Mouse (Mus musculus) adrenal gland, postnatal 36 days (tissue): ENCODE results near the gene Ifi208. TPM values are rescaled to one million over a fixed set of nuclear protein-coding genes. Genes with fewer than 3 reads are reported as not detected.
"Not testable (repeated sequence)": the region's sequence is repeated elsewhere in the genome, so short reads cannot be mapped to it uniquely, and the experiment has no call there.

Experiments used
- DNase-seq, 2 experiments: peaks; one replicate each; pipeline ENCODE4 v3.0.0; 2021; ENCODE audit warnings: mixed read lengths in 1 of 2
- long read RNA-seq, 2 experiments: library from polyadenylated mRNA; stranded (forward); transcript quantifications; one replicate each; pipeline ENCODE4 v2.0.0; 2021; ENCODE audit warnings: borderline sequencing depth in 2 of 2
- microRNA-seq: library from miRNA; unstranded; fragments of <30 nt; microRNA quantifications from one replicate; pipeline ENCODE4 v1.2.0, GENCODE M21; 2021
- total RNA-seq, 2 experiments: library from RNA; stranded (reverse); gene quantifications; 2 replicates each; pipeline ENCODE4 v1.2.3; 2021

Gene Ifi208
- 1 to 10 TPM; 1.1 to 2.1 TPM for total RNA-seq
- long read RNA-seq, experiment 1: 0 reads
- long read RNA-seq, experiment 2: 0 reads

DNA sequence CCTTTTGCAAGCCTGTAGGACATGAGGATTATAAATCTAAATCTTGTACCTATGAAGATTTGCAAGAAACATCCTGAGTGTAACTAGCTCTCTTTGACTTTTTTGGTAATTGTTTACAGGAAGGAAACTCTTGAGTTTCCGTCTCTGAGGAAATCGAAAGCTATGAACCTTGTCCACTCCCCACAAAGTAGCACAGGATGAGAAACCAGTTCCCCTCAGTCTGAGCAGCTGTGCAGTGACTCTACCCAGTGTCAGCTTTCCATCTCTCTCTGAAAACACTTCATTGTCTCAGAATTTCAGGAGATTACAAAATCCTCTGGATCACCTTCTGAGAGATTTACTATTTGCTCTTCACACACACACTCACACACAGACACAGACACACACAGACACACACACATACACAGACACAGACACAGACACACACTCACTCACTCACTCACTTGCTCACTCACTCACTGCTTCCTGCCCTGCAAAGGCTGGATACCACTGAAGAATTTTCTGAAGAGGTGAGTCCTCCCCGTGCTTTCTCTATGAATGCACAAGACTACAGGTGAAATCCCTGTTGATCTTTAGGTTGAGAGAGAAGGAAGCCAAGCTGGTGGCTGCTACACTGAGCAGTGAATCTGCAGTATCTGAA, at the start of gene Ifi208:
TSS of gene Ifi208 (plus strand) at position 218 of the 640 bp plus-strand sequence.
- not testable (repeated sequence) for DNase-seq

DNA sequence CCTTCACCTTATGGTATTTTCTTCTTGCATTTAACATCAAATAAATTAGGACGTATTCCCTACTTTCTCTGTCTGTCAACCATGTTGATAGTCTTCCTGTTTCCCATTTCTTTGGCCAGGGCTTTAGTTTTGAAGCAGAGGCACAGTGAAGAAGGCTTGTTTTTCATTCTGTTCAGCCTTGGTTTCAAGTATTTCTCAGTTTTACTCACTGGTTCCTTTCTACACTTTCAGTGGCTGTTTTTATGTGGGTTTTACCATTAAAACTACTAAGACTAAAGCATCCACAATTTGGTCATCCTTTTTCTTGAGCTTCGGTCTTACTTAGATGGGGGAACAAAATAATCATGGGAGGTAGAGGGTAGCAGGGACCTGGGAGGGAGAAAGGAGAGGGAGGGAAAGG, 49.4 kb upstream of the Ifi208 start:
- DNase-seq: no peak

DNA sequence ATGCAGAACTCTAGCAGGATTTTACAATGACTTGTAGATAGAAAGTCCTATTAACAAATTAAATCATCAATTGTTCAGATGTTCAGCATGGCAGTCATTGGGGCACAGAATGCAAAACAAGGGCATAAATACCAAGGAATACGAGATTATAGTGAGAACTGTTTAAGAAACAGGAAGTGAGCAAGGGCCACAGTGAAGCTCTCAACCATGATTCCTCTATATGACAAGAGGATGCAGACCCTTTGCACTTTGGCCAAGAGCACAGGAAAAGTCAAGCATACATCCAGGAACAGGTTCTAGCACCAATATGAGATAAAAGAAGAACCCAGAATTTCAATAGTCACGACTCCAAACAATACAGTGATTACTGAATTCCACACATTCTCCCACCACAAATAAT, 46.8 kb upstream of the Ifi208 start:
- DNase-seq: no peak

DNA sequence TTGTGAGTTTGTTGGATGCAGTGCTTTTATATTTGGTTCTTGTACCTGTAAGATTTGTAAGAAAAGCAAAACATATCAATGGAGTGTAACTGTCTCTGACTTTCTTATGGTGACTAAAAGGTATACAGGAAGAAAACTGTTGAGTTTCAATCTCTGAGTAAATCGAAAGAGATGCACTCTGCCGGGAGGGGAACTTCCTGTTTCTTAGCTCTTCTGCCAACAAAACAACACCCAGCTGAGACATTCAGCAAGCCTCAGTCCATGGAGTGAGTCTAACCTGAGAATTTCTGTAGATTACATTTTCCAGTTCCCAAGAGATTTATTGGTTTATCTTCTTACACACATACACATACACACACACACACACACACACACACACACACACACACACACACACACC, 42.9 kb upstream of the Ifi208 start, which contains the start of gene Ifi209:
TSS of gene Ifi209 (plus strand) at position 296 of the 400 bp plus-strand sequence.
- DNase-seq: not testable (repeated sequence)

DNA sequence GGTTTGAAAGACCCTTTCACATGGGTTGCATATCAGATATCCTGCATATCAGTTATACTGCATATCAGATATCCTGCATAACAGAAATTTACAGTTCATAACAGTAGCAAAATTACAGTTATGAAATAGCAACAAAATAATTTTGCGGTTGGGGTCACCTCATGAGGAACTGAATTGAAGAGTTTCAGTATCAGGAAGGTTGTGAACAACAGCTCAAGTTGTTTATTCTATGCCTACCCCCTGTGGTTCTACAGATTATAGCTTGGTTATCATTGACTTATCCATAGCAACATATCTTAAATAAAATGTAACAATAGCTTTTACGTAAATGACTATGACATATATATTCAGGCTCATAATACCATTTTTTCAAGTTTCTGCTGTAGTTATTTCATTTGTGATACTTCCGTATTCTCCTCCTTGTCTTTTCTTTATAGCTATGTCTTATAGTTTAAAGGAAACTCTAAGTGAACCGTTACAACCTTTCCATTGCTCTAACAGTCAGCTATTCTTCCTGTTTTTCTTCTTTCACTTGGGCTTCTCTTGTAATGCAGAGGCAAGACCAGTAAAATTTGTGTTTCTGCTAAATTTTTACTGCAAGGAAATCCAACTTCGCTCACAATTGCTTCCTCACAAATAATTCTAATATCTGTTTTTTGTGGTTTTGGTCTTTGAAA, 39.4 kb upstream of the Ifi208 start:
- DNase-seq: no peak

DNA sequence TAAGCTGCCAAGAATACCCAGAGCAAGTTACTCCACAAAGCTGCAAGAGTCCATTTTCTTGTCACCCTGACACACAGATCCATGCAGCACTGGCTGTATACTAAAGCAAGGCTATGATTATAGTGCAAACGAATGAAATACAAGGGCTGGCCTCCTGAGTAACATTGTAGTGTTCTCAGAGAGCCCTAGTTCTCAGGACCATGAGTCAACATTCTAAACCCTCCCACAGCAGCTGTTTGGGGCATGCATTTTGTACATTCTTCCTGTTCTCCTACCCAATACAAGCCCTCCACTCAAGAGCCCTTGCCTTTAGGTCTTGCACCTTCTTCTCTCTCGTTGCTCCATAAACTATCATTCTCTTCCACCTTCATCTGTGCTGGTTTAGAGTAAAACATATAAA, 28.1 kb upstream of the Ifi208 start:
- DNase-seq: no peak

DNA sequence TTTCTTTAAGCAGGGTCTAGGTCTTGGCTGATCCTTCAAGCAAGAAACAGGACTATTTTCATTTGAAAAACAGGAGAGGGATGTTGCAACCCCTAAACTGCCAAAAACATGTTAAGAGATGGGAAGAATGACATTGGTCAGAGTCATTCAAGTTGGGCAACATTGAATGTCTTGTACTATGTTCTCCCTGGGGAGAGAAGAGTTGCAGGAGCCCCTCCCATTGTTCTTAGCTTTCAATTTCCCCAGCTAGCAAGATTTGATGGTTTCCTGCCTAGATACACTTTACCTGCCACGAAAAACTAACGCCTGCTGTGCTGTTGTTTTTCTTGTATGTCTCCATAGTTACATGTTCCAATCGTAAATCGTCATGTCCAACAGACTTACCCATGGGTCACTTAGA, 15.5 kb upstream of the Ifi208 start:
- no peak for DNase-seq

DNA sequence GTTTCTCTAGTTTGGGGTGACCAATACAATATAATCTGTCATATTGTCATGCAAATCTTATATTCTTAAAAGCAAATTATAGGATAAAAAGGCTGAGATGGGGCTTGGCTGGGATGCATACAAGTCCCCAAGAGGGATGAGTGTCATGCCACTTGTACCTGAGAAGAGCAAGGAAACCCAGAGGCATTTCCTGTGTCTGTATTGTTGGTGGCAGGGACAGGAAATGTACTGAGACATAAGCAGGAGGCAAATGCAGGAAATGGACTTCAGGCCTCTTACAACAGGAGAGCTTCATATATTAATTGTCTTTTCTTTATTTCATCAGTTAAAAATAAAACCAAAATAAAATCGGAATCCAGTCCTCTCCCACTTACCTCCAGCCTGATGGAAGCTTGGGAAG, 5.1 kb downstream of the Ifi208 start:
- not testable (repeated sequence) for DNase-seq

DNA sequence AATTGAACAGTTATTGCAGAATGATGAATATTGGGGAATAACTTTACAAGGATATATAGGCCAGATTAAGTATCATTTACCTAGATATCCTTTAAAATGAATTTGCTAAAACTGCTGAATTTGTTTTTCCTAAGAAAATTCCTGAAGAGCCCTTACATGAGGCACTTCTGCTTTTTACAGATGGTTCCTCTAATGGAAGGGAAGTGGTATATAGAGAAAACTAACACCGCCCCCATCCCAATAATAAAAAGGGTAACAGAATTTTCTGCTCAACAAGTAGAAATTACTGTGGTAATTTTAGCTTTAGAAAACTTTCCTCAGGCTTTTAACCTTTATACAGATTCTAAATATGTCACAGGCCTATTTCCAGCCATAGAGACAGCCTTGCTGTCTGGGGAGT, 20.8 kb downstream of the Ifi208 start:
- DNase-seq: no peak

DNA sequence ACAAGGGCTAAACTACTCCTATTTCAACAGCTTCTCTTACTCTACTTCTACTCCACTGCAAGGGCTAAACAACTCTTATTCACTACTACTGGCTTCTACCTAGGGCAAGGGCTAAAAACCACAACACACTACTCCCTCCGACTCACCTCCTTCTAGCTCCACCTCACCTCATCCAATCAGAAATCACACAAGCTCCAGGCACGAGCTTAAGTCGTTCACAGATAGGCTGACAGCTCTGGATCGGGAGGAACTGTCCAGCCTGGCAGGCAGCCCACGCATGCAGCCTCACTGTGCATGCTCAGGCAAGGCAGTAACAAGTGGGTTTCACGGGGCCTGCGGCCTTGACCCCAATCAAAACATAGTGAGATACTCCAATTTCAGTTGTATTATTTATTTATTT, 59.7 kb downstream of the Ifi208 start:
- DNase-seq: no peak

DNA sequence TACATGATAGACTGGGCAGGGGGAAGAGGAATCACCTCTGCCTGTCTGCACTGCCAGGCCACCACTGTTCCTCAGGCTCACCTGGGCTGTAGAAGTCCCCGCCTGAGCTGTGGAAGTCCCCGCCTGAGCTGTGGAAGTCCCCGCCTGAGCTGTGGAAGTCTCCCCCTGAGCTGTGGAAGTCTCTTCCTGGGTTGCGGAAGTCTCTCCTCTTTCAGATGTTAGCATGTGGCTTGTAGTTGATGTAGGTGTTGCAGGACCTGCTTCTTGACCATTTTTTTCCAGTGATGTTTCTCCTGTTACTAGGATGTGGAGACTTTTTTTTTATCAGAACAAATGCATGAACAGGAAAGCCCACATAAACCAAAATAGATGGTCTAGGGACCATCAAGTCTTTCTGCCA, 61.5 kb downstream of the Ifi208 start:
- not testable (repeated sequence) for DNase-seq

DNA sequence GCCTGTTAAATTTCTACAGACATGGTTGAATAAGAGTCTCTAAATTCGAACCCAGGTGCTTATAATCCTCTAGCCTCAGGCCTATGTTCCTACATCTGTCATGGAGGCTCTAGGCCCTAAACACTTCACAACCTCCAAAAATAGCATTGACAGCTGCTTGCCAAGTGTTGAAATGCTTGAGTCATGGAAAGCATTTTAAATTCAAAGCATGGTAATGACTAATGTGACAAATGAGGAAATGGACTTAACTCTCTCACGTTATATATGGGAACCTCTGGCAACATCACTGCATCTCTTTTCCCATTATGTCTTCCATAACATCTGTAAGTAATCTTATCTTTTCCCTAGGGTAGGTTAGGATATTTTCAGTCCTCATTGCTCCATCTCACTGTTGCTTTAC, 63.5 kb downstream of the Ifi208 start:
- no peak for DNase-seq

DNA sequence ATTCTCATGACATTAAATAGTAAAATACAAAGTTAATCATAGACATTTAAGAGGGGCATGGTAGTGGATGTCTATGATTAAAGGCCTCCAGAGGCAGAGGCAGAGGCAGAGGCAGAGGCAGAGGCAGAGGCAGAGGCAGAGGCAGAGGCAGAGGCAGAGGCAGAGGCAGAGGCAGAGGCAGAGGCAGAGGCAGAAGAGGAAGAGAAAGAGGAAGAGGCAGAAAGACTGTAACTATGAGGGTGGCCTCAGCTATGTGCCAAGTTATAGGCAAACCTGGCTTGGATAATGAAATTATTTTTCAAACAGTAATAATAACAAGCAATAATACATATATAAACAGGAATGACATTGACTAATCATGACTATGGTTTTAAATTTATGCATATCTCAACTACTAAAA, 67.1 kb downstream of the Ifi208 start:
- DNase-seq: no peak

DNA sequence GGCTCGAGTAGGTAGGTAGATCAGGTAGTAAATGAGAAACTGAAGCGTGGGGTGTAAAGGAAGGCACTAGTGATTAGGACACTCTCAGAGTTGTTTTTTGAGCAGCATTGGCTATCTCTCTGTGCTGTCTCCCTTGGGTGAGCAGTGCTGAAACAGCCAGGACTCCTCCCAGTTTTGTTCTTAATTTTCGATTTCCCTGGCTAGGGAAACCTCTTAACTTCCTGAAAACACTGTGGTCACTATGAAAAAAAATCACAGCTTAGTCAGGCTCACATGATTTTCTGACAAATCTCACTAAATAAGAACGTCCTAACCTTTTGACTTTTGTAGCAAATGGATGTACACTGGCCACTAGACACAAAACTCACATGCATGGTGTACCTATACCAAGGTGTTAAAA, 68.2 kb downstream of the Ifi208 start, which contains the start of gene Ifi207:
TSS of gene Ifi207 (minus strand) at position 92 of the 400 bp plus-strand sequence.
- DNase-seq: peak in 1 of 2 experiments; percentile 3

DNA sequence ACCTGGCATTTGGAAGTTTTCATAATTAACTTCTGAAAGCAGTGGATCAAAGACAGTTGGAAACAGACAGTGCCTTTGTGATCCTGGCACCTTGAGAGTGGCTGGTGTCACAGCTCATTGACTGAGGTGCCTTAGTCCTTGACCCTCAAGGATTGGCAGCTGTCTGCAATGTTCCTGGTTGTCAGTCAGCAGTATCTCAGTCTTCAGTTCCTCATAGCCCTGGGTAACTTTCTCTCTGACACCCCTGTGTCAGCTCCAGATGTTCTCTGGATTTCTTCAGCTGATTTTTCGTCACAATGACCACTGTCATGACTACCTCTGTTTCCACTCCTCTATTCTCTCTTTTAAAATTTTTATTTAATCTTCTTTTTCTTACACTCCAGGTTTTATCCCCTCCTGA, 68.8 kb downstream of the Ifi208 start:
- peak in 1 of 2 experiments; percentile 7 for DNase-seq

Small RNAs within 50 kb of the gene (microRNA-seq; reads per million reads assigned to microRNA genes)
- gene Gm44339: not detected

Other genes starting within 250 kb of the Ifi208 start
- 1 to 10 TPM in 1 of 2 experiments, under 1 TPM in 1; 0.53 to 1.0 TPM for gene Ifi206, start 182.6 kb upstream of the Ifi208 start, total RNA-seq
- not detected for gene Ifi214, start 137.7 kb upstream of the Ifi208 start, total RNA-seq
- gene Ifi213, start 74.4 kb upstream of the Ifi208 start, total RNA-seq: 1 to 10 TPM in 1 of 2 experiments, under 1 TPM in 1; 0.69 to 1.8 TPM
- 1 to 10 TPM in 1 of 2 experiments, under 1 TPM in 1; 0.86 to 1.7 TPM for gene Ifi209, start 42.8 kb upstream of the Ifi208 start, total RNA-seq
- 1 to 10 TPM; 3.4 to 8.1 TPM for gene Ifi207, start 68.1 kb downstream of the Ifi208 start, total RNA-seq
- 10 to 100 TPM in 1 of 2 experiments, 1 to 10 TPM in 1; 4.7 to 12.7 TPM for gene Ifi204, start 93.3 kb downstream of the Ifi208 start, total RNA-seq
- 1 to 10 TPM; 2.8 to 5.5 TPM for gene Ifi211, start 239.4 kb downstream of the Ifi208 start, total RNA-seq